Mouse (Mus musculus): ENCODE measurements around the gene Gnat2. TPM values are rescaled to one million over a fixed set of nuclear protein-coding genes. Genes with fewer than 3 reads are reported as not detected.

Gene Gnat2
- total RNA-seq, 4 experiments from 2014 or later = 14.7 to 22.5 (median 17.6) TPM

GRCm38 (mm10) chr3:108117465-108117864 lies 24.9 kb downstream of the Gnat2 start:
- no peak for DNase-seq

- peak; percentile 40 for DNase-seq
Measured at GRCm38 (mm10) chr3:108121101-108121500, 28.5 kb downstream of the Gnat2 start.

GRCm38 (mm10) chr3:108123242-108123641 lies 30.7 kb downstream of the Gnat2 start:
- no peak for DNase-seq

GRCm38 (mm10) chr3:108124131-108124530 lies 31.5 kb downstream of the Gnat2 start:
- no peak for DNase-seq

GRCm38 (mm10) chr3:108126327-108126726 lies 33.7 kb downstream of the Gnat2 start:
- DNase-seq = no peak

GRCm38 (mm10) chr3:108128520-108128919 lies 35.9 kb downstream of the Gnat2 start:
- no peak for DNase-seq

- no peak for DNase-seq
Measured at GRCm38 (mm10) chr3:108129367-108129766, 36.8 kb downstream of the Gnat2 start.

- DNase-seq = no peak
Measured at GRCm38 (mm10) chr3:108129804-108130203, 37.2 kb downstream of the Gnat2 start.

GRCm38 (mm10) chr3:108131216-108131615 lies 38.6 kb downstream of the Gnat2 start:
- DNase-seq = no peak

GRCm38 (mm10) chr3:108131821-108132220 lies 39.2 kb downstream of the Gnat2 start:
- no peak for DNase-seq

- DNase-seq = no peak
Measured at GRCm38 (mm10) chr3:108132484-108132883, 39.9 kb downstream of the Gnat2 start.

- no peak for DNase-seq
Measured at GRCm38 (mm10) chr3:108134701-108135100, 42.1 kb downstream of the Gnat2 start.

- no peak for DNase-seq
Measured at GRCm38 (mm10) chr3:108139113-108139512, 46.5 kb downstream of the Gnat2 start.

GRCm38 (mm10) chr3:108140786-108141185 lies 48.2 kb downstream of the Gnat2 start:
- no peak for DNase-seq

- DNase-seq = peak; percentile 90
Measured at GRCm38 (mm10) chr3:108145534-108146445, 53.2 kb downstream of the Gnat2 start, which contains the start of gene Gnai3. Gnai3 (minus strand) TSS chr3:108146146.

GRCm38 (mm10) chr3:108146671-108147070 lies 54.1 kb downstream of the Gnat2 start:
- no peak for DNase-seq

GRCm38 (mm10) chr3:108147386-108148235 lies 55.0 kb downstream of the Gnat2 start:
- DNase-seq = peak; percentile 83

Other genes starting within 250 kb of the Gnat2 start
- gene Eps8l3, start 215.6 kb upstream of the Gnat2 start, total RNA-seq (2022) = not detected
- gene Gstm5, start 197.0 kb upstream of the Gnat2 start, total RNA-seq (2022) = 10 to 100 TPM; 28.1 to 51.7 (median 37.1) TPM
- 100 to 1,000 TPM; 135 to 182 (median 168) TPM for gene Gstm7, start 161.0 kb upstream of the Gnat2 start, total RNA-seq (2022)
- gene Gstm6, start 149.0 kb upstream of the Gnat2 start, total RNA-seq (2022) = 10 to 100 TPM in 1 of 4 experiments, 1 to 10 TPM in 3; 5.9 to 10.0 (median 6.9) TPM
- gene Gstm3, start 123.5 kb upstream of the Gnat2 start, total RNA-seq (2022) = under 1 TPM in 2 of 4 experiments, not detected in 2; 0.20 to 0.30 TPM
- gene Gstm2, start 106.3 kb upstream of the Gnat2 start, total RNA-seq (2022) = 100 to 1,000 TPM; 164 to 337 (median 241) TPM
- 100 to 1,000 TPM; 335 to 553 (median 456) TPM for gene Gstm1, start 74.8 kb upstream of the Gnat2 start, total RNA-seq (2022)
- gene Gstm4, start 47.9 kb upstream of the Gnat2 start, total RNA-seq (2022) = 10 to 100 TPM; 15.3 to 20.7 (median 19.6) TPM
- gene Ampd2, start 6.1 kb upstream of the Gnat2 start, total RNA-seq (2022) = 100 to 1,000 TPM; 152 to 212 (median 184) TPM
- gene Gnai3, start 53.4 kb downstream of the Gnat2 start, total RNA-seq (2022) = 100 to 1,000 TPM; 137 to 154 (median 149) TPM
- 1 to 10 TPM in 1 of 4 experiments, under 1 TPM in 3; 0.31 to 1.1 (median 0.71) TPM for gene Gpr61, start 62.1 kb downstream of the Gnat2 start, total RNA-seq (2022)
- gene Amigo1, start 93.5 kb downstream of the Gnat2 start, total RNA-seq (2022) = 10 to 100 TPM; 24.4 to 36.9 (median 31.6) TPM
- 10 to 100 TPM in 2 of 4 experiments, 1 to 10 TPM in 2; 9.3 to 14.7 (median 11.7) TPM for gene Cyb561d1, start 108.4 kb downstream of the Gnat2 start, total RNA-seq (2022)
- gene Atxn7l2, start 118.1 kb downstream of the Gnat2 start, total RNA-seq (2022) = 10 to 100 TPM in 3 of 4 experiments, 1 to 10 TPM in 1; 8.2 to 23.1 (median 15.0) TPM
- gene Sypl2, start 133.9 kb downstream of the Gnat2 start, total RNA-seq (2022) = 1 to 10 TPM in 1 of 4 experiments, under 1 TPM in 3; 0.35 to 1.0 (median 0.65) TPM
- 10 to 100 TPM; 85.1 to 96.1 (median 89.0) TPM for gene Psma5, start 164.1 kb downstream of the Gnat2 start, total RNA-seq (2022)
- 10 to 100 TPM; 25.9 to 67.1 (median 40.9) TPM for gene Sort1, start 191.3 kb downstream of the Gnat2 start, total RNA-seq (2022)

Measured in adrenal gland, adult 8-10 months (tissue).